Mouse (Mus musculus): ENCODE measurements at regions not wholly inside any gene's neighbourhood (a gene's known extent, or its start where the extent isn't known, plus 50 kb on each side); places are given as distances from the start of the nearest gene placed in this dataset.

DNA sequence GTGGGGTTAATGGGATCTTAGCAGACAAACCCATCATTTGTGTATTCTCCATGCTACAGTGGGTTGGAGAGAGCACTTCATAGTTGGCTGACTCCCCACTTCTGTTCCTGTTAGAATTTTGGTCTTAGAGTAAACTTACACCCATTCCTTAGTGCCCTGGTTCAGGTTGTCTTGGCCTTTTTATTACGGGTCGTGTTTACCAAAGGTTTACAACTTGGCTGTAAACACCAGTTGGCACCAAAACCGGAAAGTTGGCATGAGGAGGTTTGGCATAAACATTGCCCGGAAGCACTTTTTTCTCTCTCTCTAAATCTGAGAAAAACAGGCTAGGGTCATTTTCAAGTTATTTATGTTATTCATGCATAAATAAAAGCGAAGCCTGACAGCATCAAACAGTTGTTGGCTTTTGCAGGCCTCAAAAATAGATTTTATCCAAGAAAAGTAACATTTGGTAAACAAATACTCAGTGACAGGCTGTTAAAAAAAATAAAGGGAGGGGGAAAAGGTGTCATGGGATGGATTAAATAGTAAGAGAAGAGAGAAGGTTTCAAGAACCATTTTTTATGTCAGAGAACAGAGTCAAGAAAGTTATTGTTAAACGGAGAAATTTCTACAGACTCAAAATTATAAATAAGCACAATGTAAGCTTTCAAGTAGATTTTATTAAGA, 148.0 kb upstream of the Klf6 start:
- DNase-seq (ENCODE audit: low read depth, low spot score) = no peak

DNA sequence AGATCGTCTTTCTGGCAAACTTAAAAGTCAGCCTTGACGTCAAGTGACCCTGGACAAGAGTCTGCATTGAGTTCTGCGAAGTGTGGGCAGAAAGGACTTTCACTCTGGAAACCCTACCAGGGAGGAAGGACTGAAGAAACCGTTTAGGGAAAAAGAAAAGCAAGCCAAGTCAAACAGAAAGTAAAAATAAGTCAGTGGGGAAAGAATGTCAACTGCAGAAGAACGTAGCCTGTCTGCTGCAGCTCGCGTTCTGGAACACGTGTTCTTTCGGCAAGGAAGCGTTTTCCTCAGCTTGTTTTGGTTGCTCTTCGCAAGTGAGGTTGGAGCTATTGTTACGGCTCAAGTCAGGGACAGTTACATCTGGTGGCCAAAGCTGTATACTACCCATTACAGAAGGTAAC, 147.1 kb upstream of the Klf6 start:
- DNase-seq (ENCODE audit: low read depth, low spot score) = peak; percentile 49

DNA sequence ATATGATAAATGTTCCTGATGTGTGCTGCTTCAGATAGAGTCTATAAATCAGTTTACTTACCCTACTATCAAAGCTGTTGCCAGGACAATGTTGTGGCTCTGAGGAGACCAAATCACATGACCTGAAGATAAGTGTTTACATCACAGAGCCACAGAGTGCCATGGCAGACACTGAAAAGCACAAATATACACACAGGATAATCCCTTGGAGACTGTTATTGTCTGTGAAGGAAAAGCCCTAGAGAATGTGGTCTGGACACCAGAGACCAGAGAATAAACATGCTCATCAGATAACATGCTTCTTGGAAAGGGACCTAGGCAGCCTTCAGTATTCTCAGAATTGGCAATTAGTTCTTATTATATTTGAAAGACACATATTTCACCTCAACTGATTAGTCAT, 146.5 kb upstream of the Klf6 start:
- no peak for DNase-seq (ENCODE audit: low read depth, low spot score)

GRCm38 (mm10) chr13:5716749-5717148, 144.5 kb upstream of the Klf6 start:
- DNase-seq (ENCODE audit: low read depth, low spot score) = no peak

DNA sequence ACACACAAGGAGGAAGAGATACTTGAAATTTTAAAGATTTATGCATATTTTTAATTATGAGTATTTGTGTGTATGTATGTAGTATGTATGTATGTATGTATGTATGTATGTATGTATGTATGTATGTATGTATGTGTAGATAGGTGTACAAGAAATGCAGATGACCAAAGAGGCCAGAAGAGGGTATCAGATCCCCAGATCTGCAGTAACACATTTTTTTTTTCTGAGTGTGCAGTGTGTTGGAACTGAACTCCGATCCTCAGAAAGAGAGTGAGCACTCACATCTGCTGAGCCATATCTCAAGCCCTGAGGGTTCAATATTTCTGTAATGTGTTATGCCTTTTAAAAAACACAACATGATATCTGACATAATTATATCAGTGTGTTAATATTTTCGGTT, 138.0 kb upstream of the Klf6 start:
- DNase-seq (ENCODE audit: low read depth, low spot score) = no peak

GRCm38 (mm10) chr13:5724364-5724763, 136.9 kb upstream of the Klf6 start:
- no peak for DNase-seq (ENCODE audit: low read depth, low spot score)

DNA sequence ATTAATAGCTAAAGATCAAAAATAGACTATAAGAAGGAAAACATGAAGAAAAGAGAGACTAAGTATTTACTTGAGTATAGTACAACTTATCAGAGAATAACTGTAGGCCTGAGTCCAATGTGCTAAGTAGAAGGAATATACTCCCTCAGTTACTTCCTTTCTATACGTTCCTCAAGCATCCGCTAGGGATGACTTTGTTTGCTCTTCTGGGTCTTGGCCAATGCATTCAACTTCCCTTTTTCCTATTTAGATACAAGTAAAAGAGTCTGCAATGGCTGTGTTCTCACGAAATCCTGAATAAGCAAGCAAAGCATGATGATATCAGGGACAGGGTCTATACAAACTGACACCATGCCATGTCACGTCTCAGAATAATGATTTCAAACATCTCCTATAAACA, 135.3 kb upstream of the Klf6 start:
- DNase-seq (ENCODE audit: low read depth, low spot score) = no peak

DNA sequence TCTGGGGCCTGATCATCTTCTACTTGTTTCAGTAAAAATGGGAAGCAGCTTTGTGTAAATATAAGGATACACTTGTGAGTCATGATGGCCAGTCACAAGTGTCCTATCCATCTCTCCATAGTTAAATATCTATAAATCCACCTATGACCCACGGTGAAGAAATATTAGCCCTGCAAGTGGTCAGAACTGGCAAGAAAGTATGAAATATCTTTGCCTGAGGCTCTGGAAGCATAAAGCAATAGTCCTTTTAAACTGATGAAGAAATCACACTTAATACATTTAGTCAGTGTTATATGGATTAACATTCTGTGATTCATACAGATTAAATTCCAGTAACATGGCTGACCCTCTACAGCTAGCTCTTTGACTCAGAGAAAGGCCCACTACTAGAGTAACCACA, 134.8 kb upstream of the Klf6 start:
- DNase-seq (ENCODE audit: low read depth, low spot score) = no peak

- peak; percentile 39 for DNase-seq (ENCODE audit: low read depth, low spot score)
Observed at GRCm38 (mm10) chr13:5728172-5728571, 133.1 kb upstream of the Klf6 start.

DNA sequence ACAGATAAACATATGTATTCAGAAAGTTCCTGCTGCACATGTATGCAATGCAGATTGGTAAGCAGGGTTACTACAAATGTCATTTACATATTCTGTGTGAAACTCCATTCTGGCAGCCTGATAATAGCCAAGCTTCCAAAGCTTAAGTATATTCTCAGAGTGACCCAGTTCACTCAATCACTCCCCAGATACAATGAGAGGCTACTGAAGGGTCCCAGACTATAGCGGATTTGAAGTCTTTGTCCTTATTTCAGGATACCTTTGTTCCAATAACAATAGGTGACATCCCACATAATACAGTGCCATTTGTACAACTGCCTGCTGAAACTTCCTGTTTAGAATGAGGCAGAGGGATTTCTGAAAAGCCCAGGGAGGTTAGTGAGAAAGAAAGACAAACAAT, 132.5 kb upstream of the Klf6 start:
- DNase-seq (ENCODE audit: low read depth, low spot score) = no peak

DNA sequence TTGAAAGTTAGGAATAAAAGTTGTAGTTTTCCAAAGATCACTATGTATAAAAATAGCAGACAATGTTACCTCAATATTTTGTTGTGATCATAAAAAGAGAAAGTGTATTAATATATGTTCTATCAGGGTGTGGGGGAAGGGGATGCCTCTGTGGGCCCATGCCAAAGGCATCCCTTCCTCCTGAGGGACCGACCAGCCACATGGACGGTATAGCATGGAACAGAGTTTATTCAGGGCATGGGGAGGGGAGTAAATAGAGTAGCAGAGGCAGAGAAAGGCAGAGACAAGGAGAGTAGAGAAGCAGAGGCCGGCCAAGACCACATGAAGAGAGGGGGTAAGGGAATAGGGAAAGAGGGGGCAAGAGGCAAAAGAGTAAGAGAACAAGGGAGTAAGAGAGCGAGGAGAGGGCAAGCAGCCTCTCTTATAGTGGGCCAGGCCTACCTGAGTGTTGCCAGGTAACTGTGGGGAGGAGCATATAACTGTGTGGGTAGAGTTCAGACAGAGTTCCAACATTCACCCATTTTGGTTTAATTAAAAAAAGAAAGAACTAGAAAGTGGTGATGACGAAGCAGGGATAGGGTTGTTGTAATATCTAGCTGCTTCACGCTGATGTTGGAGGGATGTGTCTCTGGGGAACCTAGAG, 131.7 kb upstream of the Klf6 start:
- no peak for DNase-seq (ENCODE audit: low read depth, low spot score)

GRCm38 (mm10) chr13:5732206-5732605, 129.1 kb upstream of the Klf6 start:
- no peak for DNase-seq (ENCODE audit: low read depth, low spot score)

- DNase-seq (ENCODE audit: low read depth, low spot score) = no peak
Observed at GRCm38 (mm10) chr13:5735027-5735624, 126.2 kb upstream of the Klf6 start.

GRCm38 (mm10) chr13:5736472-5736871, 124.8 kb upstream of the Klf6 start:
- no peak for DNase-seq (ENCODE audit: low read depth, low spot score)

GRCm38 (mm10) chr13:5737214-5737613, 124.1 kb upstream of the Klf6 start:
- no peak for DNase-seq (ENCODE audit: low read depth, low spot score)

- DNase-seq (ENCODE audit: low read depth, low spot score) = no peak
Observed at GRCm38 (mm10) chr13:5740805-5741204, 120.5 kb upstream of the Klf6 start.

GRCm38 (mm10) chr13:5744949-5745348, 116.3 kb upstream of the Klf6 start:
- no peak for DNase-seq (ENCODE audit: low read depth, low spot score)

DNA sequence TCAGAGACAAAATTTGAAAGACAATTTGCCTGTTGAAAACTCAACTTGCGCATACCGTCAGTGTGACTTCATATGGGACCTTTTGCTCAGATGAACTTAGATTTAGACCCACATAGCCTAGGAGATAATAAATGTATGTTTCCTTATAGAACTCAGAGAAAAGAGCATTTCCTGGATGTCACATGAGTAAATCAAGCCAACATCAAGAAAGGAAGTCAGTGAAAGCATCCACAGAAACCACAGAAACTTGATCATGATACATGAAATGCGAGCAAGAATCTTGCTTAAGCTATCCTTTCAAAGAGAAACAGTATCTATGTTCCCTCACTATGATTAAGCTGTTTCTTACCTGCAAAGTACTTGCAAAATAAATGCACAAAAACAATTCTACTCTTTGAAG, 104.1 kb upstream of the Klf6 start:
- no peak for DNase-seq (ENCODE audit: low read depth, low spot score)

- DNase-seq (ENCODE audit: low read depth, low spot score) = no peak
Observed at GRCm38 (mm10) chr13:5757963-5758362, 103.3 kb upstream of the Klf6 start.

GRCm38 (mm10) chr13:5760030-5760429, 101.3 kb upstream of the Klf6 start:
- DNase-seq (ENCODE audit: low read depth, low spot score) = no peak

DNA sequence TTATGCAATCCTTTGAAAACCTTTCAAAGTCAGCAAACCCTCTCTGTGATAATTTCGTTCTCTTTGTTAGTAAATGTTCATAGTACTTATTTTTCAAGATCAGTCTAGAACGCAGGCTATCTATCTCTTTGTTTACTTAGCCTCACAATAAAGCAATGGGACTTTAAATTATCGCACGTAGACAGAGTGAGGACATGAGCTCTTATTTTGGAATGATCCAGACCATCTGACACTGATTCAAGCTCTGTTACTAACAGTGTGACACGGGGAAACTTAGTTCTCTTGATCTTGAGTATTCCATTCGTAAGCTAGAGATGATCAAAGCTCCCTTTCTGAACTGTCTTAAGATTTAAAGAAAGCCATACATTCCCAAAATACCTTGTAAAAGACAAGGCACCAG, 94.9 kb upstream of the Klf6 start:
- DNase-seq (ENCODE audit: low read depth, low spot score) = no peak

GRCm38 (mm10) chr13:5767202-5767601, 94.1 kb upstream of the Klf6 start:
- no peak for DNase-seq (ENCODE audit: low read depth, low spot score)

GRCm38 (mm10) chr13:5768699-5769098, 92.6 kb upstream of the Klf6 start:
- DNase-seq (ENCODE audit: low read depth, low spot score) = peak; percentile 30
